13 mouse cellular contexts compared by ENCODE assay signal in genomic region chr16:37689934-37690333, GRCm38 (mm10). TPM values are rescaled to one million over a fixed set of nuclear protein-coding genes. Genes with fewer than 3 reads are reported as not detected.
A peak's percentile ranks its signal among the peaks of the same experiment; 100 is the strongest.
DNase-seq lines count a peak whose midpoint lies in the region; ATAC-seq and TF ChIP-seq lines count a peak whose summit lies in the region.
"Had no signal": no experiment of that assay in that cellular context is flagged by ENCODE, and none has a peak within 500 bp of the region (broad histone marks: within the 10 kb centered on the region; RNA-seq: fewer than 3 reads in every experiment).

No protein-coding gene starts in this region.

- no peak overlapping the region for H3K4me2 ChIP-seq in forebrain, embryonic 11.5 days (ENCODE audit: low read depth, low read length, severe bottlenecking)
- no peak overlapping the region for H3K4me2 ChIP-seq in forebrain, embryonic 15.5 days (replicated peaks)
- H3K4me2 ChIP-seq in lung, embryonic 14.5 days, result no peak overlapping the region
- no peak overlapping the region for H3K4me2 ChIP-seq in embryonic facial prominence, embryonic 12.5 days (replicated peaks)
- H3K4me2 ChIP-seq: liver, embryonic 15.5 days; midbrain, embryonic 13.5 days had no signal

- WGBS in forebrain, embryonic 11.5 days, result 74% methylated on average over 10 of the region's 10 CpGs
- WGBS in forebrain, embryonic 15.5 days, result 85% methylated on average over 10 of the region's 10 CpGs
- 23% methylated on average over 10 of the region's 10 CpGs for WGBS in lung, embryonic 14.5 days
- 29% methylated on average over 10 of the region's 10 CpGs for WGBS in embryonic facial prominence, embryonic 12.5 days
- WGBS in limb, embryonic 10.5 days, result 67% methylated on average over 10 of the region's 10 CpGs

- DNase-seq in forebrain, embryonic 11.5 days (ENCODE audit: low spot score), result peak; percentile 43
- DNase-seq in lung, embryonic 14.5 days, result peak; percentile 58
- no peak for DNase-seq in lung, adult 18-20 months
- no peak for DNase-seq in limb, embryonic 10.5 days (ENCODE audit: low spot score)
- no peak for DNase-seq in cerebellum, postnatal 14 days
- no peak for DNase-seq in cerebellum, adult 9-10 months
- DNase-seq: kidney, postnatal 10 days; right cerebral cortex, postnatal 14 days had no signal

- no peaks in the 10 kb centered on the region for H3K27me3 ChIP-seq in forebrain, embryonic 11.5 days (ENCODE audit: control insufficient read depth, insufficient read depth, low read length)
- H3K27me3 ChIP-seq in forebrain, embryonic 15.5 days, result no peaks in the 10 kb centered on the region
- H3K27me3 ChIP-seq in lung, embryonic 14.5 days (ENCODE audit: insufficient read depth, low read length), result no peaks in the 10 kb centered on the region
- H3K27me3 ChIP-seq in embryonic facial prominence, embryonic 12.5 days, result no peaks in the 10 kb centered on the region
- H3K27me3 ChIP-seq in limb, embryonic 10.5 days (ENCODE audit: low read depth, poor library complexity, severe bottlenecking), result no peaks in the 10 kb centered on the region
- H3K27me3 ChIP-seq: liver, embryonic 15.5 days; midbrain, embryonic 13.5 days had no signal

- H3K9ac ChIP-seq in forebrain, embryonic 11.5 days (ENCODE audit: low read length), result no peak overlapping the region
- H3K9ac ChIP-seq in forebrain, embryonic 15.5 days (replicated peaks), result no peak overlapping the region
- no peak overlapping the region for H3K9ac ChIP-seq in lung, embryonic 14.5 days
- H3K9ac ChIP-seq in embryonic facial prominence, embryonic 12.5 days, result no peak overlapping the region
- H3K9ac ChIP-seq: liver, embryonic 15.5 days; midbrain, embryonic 13.5 days had no signal

- no peak overlapping the region for H3K4me3 ChIP-seq in forebrain, embryonic 11.5 days (ENCODE audit: low read depth, low read length)
- H3K4me3 ChIP-seq in forebrain, embryonic 15.5 days, result no peak overlapping the region
- no peak overlapping the region for H3K4me3 ChIP-seq in lung, embryonic 14.5 days (ENCODE audit: low read depth, low read length)
- no peak overlapping the region for H3K4me3 ChIP-seq in embryonic facial prominence, embryonic 12.5 days
- H3K4me3 ChIP-seq in limb, embryonic 10.5 days, result no peak overlapping the region
- H3K4me3 ChIP-seq: erythroblast, embryonic 14.5 days; liver, embryonic 15.5 days; midbrain, embryonic 13.5 days had no signal

- ATAC-seq in forebrain, embryonic 11.5 days (replicated peaks; ENCODE audit: low FRiP score), result no peak
- no peak for ATAC-seq in forebrain, embryonic 15.5 days (replicated peaks)
- ATAC-seq in lung, embryonic 14.5 days (ENCODE audit: insufficient read depth), result peak; percentile 53; the same call in 1 of the 2 replicates
- ATAC-seq in embryonic facial prominence, embryonic 12.5 days (ENCODE audit: insufficient number of reproducible peaks, insufficient read depth, low FRiP score, low TSS enrichment), result no peak
- ATAC-seq: midbrain, embryonic 13.5 days had no signal

- H3K4me1 ChIP-seq in forebrain, embryonic 11.5 days (replicated peaks; ENCODE audit: control insufficient read depth, insufficient read depth, low read length), result peaks cover 5% of the 10 kb centered on the region; the same call in 1 of the 2 replicates
- peaks cover 13% of the 10 kb centered on the region for H3K4me1 ChIP-seq in forebrain, embryonic 15.5 days
- H3K4me1 ChIP-seq in lung, embryonic 14.5 days (ENCODE audit: insufficient read depth), result peaks cover 10% of the 10 kb centered on the region; the same call in 1 of the 2 replicates
- H3K4me1 ChIP-seq in embryonic facial prominence, embryonic 12.5 days, result peaks cover 30% of the 10 kb centered on the region
- H3K4me1 ChIP-seq in limb, embryonic 10.5 days, result peaks cover 28% of the 10 kb centered on the region

- no peak for TF ChIP-seq CTCF in lung, embryonic 14.5 days (IDR thresholded peaks at IDR 0.05; ENCODE audit: low read depth)

- no peaks in the 10 kb centered on the region for H3K36me3 ChIP-seq in forebrain, embryonic 11.5 days (ENCODE audit: control insufficient read depth, insufficient read depth, low read length)
- no peaks in the 10 kb centered on the region for H3K36me3 ChIP-seq in forebrain, embryonic 15.5 days
- H3K36me3 ChIP-seq in lung, embryonic 14.5 days (ENCODE audit: insufficient read depth), result no peaks in the 10 kb centered on the region
- H3K36me3 ChIP-seq in embryonic facial prominence, embryonic 12.5 days, result no peaks in the 10 kb centered on the region
- H3K36me3 ChIP-seq in limb, embryonic 10.5 days, result no peaks in the 10 kb centered on the region
- H3K36me3 ChIP-seq: liver, embryonic 15.5 days; midbrain, embryonic 13.5 days had no signal

- no peak overlapping the region for H3K27ac ChIP-seq in forebrain, embryonic 11.5 days (ENCODE audit: low read depth, low read length)
- H3K27ac ChIP-seq in forebrain, embryonic 15.5 days (replicated peaks), result no peak overlapping the region
- H3K27ac ChIP-seq in lung, embryonic 14.5 days (ENCODE audit: low read depth), result no peak overlapping the region
- H3K27ac ChIP-seq in embryonic facial prominence, embryonic 12.5 days, result peak overlapping the region; percentile 30
- 0 out of 2 replicates have a peak overlapping the region, but pooled peaks have one; percentile 23 for H3K27ac ChIP-seq in limb, embryonic 10.5 days
- H3K27ac ChIP-seq: liver, embryonic 15.5 days; midbrain, embryonic 13.5 days had no signal

- no peaks in the 10 kb centered on the region for H3K9me3 ChIP-seq in forebrain, embryonic 11.5 days (ENCODE audit: control insufficient read depth, low read length)
- no peaks in the 10 kb centered on the region for H3K9me3 ChIP-seq in forebrain, embryonic 15.5 days
- H3K9me3 ChIP-seq in lung, embryonic 14.5 days (ENCODE audit: low read depth, low read length), result no peaks in the 10 kb centered on the region
- no peaks in the 10 kb centered on the region for H3K9me3 ChIP-seq in embryonic facial prominence, embryonic 12.5 days
- no peaks in the 10 kb centered on the region for H3K9me3 ChIP-seq in limb, embryonic 10.5 days (replicated peaks)
- H3K9me3 ChIP-seq: liver, embryonic 15.5 days; midbrain, embryonic 13.5 days had no signal

RNA-seq across cellular contexts. Expression of gene Ndufb4, which starts 35.7 kb away (rescaled TPM):
- polyA plus RNA-seq in forebrain, embryonic 11.5 days (2014; fragmentation: Nextera tagmentation; extraction: Ambion mirVana), result 50.5 and 63.0 TPM in 2 replicates
- 56.0 and 59.9 TPM in 2 replicates for polyA plus RNA-seq in forebrain, embryonic 15.5 days (2015; fragmentation: Nextera tagmentation; extraction: Ambion mirVana)
- 54.4 and 61.7 TPM in 2 replicates for polyA plus RNA-seq in lung, embryonic 14.5 days (2014; fragmentation: Nextera tagmentation; extraction: Ambion mirVana)
- polyA plus RNA-seq in embryonic facial prominence, embryonic 12.5 days (2016; fragmentation: Nextera tagmentation; extraction: Ambion mirVana), result 60.6 and 66.1 TPM in 2 replicates
- 40.4 and 46.7 TPM in 2 replicates for polyA plus RNA-seq in limb, embryonic 10.5 days (2016; fragmentation: Nextera tagmentation; extraction: Ambion mirVana)

Comparison
In these comparisons a context has a peak if more than half of its experiments do, and no peak if none do; other contexts are left out.
1. DNase-seq: peak in forebrain, embryonic 11.5 days (single experiment) and lung, embryonic 14.5 days (single experiment); none in lung, adult 18-20 months (0 of 2), limb, embryonic 10.5 days (single experiment), cerebellum, postnatal 14 days (0 of 2) and cerebellum, adult 9-10 months (single experiment).
2. H3K27ac ChIP-seq: peak in embryonic facial prominence, embryonic 12.5 days (single experiment) and limb, embryonic 10.5 days (single experiment); none in forebrain, embryonic 11.5 days (single experiment), forebrain, embryonic 15.5 days (single experiment) and lung, embryonic 14.5 days (single experiment).